Mouse (Mus musculus) limb, embryonic 14.5 days (tissue): ENCODE results near the gene Pidd1. TPM values are rescaled to one million over a fixed set of nuclear protein-coding genes. Genes with fewer than 3 reads are reported as not detected.

Source experiments
- ATAC-seq: fragments of 200-750 bp; cut with Nextera tagmentation; 2 replicates; pipeline ENCODE4 v1.8.0; 2017; ENCODE audit warnings: low read depth, moderate number of reproducible peaks, moderate TSS enrichment; ENCODE audit not compliant: low FRiP score
- DNase-seq: peaks from one replicate; pipeline ENCODE4 v3.0.0-alpha.2; 2015; ENCODE audit warnings: low spot score
- H3K27ac ChIP-seq: fragments of 300-500 bp; sonication (generic); replicated peaks from 2 replicates; pipeline ENCODE4 v1.5.1; 2014; ENCODE audit warnings: low read depth, mild to moderate bottlenecking, low read length, moderate library complexity, mixed read lengths
- H3K27me3 ChIP-seq: fragments of 300-500 bp; sonication (generic); 2 replicates; pipeline ENCODE4 v1.6.1; 2014; ENCODE audit warnings: low read length, mixed read lengths; ENCODE audit not compliant: control insufficient read depth, insufficient read depth
- H3K36me3 ChIP-seq: fragments of 300-500 bp; sonication (generic); 2 replicates; pipeline ENCODE4 v1.6.1; 2014; ENCODE audit warnings: mild to moderate bottlenecking, low read length, moderate library complexity, mixed read lengths; ENCODE audit not compliant: control insufficient read depth, insufficient read depth
- H3K4me1 ChIP-seq: fragments of 300-500 bp; sonication (generic); 2 replicates; pipeline ENCODE4 v1.6.1; 2014; ENCODE audit warnings: antibody characterized with exemption, low read length, mixed read lengths; ENCODE audit not compliant: control insufficient read depth, insufficient read depth
- H3K4me2 ChIP-seq: fragments of 300-500 bp; sonication (generic); replicated peaks from 2 replicates; pipeline ENCODE4 v1.6.1; 2014; ENCODE audit warnings: low read depth, mild to moderate bottlenecking, low read length, moderate library complexity; ENCODE audit not compliant: severe bottlenecking
- H3K4me3 ChIP-seq: fragments of 300-500 bp; sonication (generic); replicated peaks from 2 replicates; pipeline ENCODE4 v1.5.1; 2014; ENCODE audit warnings: low read length
- H3K9ac ChIP-seq: fragments of 300-500 bp; sonication (generic); 2 replicates; pipeline ENCODE4 v1.6.1; 2014; ENCODE audit warnings: mild to moderate bottlenecking, low read depth, low read length, moderate library complexity; ENCODE audit not compliant: severe bottlenecking
- H3K9me3 ChIP-seq: fragments of 300-500 bp; sonication (generic); 2 replicates; pipeline ENCODE4 v1.6.1; 2016; ENCODE audit warnings: low read length; ENCODE audit not compliant: control insufficient read depth
- POLR2A ChIP-seq: fragments of 200-500 bp; IDR thresholded peaks from 2 replicates; pipeline ENCODE4 v1.8.0; 2012; ENCODE audit warnings: inconsistent platforms, mild to moderate bottlenecking, moderate library complexity, borderline replicate concordance; ENCODE audit not compliant: insufficient read depth, insufficient read length; ENCODE audit errors: extremely low read depth
- WGBS: fragments of 180-500 bp; shearing (Covaris S2); extraction: QIAGEN DNeasy Blood & Tissue Kit; methylation state at CpG from one replicate; pipeline ENCODE4 v1.1.7; 2014; 5-methylcytosine and 5-hydroxymethylcytosine counted together
- polyA plus RNA-seq, 2 experiments: library from polyadenylated mRNA; depleted of rRNA in 1 of 2; stranded (reverse) in 1 of 2; unstranded in 1 of 2; fragments of >200 nt; fragmentation: Nextera tagmentation in 1 of 2; extraction: Ambion mirVana in 1 of 2; gene quantifications; 2 replicates each; pipeline versions ENCODE4 v1.2.1 to v1.2.3; 2012 to 2014

Pidd1 gene
- polyA plus RNA-seq (2012; rRNA removed) (25.0 and 43.0 TPM in 2 replicates), polyA plus RNA-seq (2014; fragmentation: Nextera tagmentation; extraction: Ambion mirVana) (6.9 and 8.2 TPM in 2 replicates)

DNA sequence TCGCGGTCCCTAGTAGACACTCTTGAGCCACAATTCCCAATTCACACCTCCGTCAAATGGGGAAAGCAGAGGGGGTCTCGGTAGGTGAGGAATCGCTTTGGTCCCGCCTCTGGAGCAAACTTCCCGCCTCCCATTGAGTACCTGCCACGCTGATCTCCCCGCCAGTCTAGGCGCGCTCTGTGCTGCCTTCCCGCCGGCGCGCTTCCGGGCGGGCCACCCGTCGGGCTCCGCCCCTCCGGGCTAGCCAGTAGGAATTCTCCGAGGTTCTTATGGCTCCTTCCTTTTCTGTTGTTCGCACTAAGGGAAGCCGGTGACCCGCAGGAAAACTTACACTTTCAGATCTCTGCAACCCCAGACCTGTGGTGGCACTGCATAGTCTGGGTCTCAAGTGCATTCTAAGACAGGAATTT is at the start of gene Pidd1:
Gene Pidd1 (minus strand): TSS at position 198 of the 410 bp plus-strand sequence.
- Histone ChIP-seq H3K36me3 (peaks cover 29% of the 10 kb centered on the region), H3K27me3 (no peaks in the 10 kb centered on the region), H3K4me3 (peak within 1 kb of the TSS; percentile 45), H3K4me2 (peak within 1 kb of the TSS; percentile 81), H3K9ac (peak within 1 kb of the TSS; percentile 57), H3K27ac (0 out of 2 replicates have a peak within 1 kb of the TSS, but pooled peaks have one; percentile 48), H3K9me3 (no peaks in the 10 kb centered on the region), H3K4me1 (peaks cover 27% of the 10 kb centered on the region)
- WGBS = 0% methylated on average over 25 of the region's 25 CpGs
- DNase-seq = peak; percentile 84
- peak; percentile 46; the same call in 1 of the 2 replicates for TF ChIP-seq POLR2A
- ATAC-seq = peak; percentile 51; the same call in 1 of the 2 replicates

DNA sequence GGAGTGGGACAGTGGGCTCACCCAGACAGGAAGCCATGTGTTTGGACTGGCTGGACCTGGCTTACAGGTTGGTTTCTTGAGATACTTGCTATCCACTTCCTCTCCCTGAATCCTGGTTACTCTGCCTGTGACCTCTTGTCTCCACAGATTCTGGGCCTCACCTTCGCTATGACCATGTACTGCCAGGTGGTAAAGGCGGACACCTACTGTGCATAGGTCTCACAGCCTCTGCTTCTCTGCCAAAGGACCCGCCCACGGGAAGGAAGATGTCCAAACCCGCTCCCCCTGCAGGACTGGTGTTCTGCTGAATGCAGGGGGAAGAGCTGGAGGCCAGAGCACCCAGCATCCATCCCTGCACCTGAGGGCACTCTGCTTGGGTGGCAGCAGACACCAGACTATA is 48.9 kb upstream of the Pidd1 start:
- no peak for ATAC-seq
- no peak overlapping the region for H3K4me2 ChIP-seq
- H3K27me3 ChIP-seq = no peaks in the 10 kb centered on the region
- no peaks in the 10 kb centered on the region for H3K4me1 ChIP-seq
- no peak overlapping the region for H3K27ac ChIP-seq
- no peaks in the 10 kb centered on the region for H3K9me3 ChIP-seq
- no peak overlapping the region for H3K4me3 ChIP-seq
- no peak overlapping the region for H3K9ac ChIP-seq
- 86% methylated on average over 5 of the region's 5 CpGs for WGBS
- TF ChIP-seq POLR2A = no peak
- peaks cover 28% of the 10 kb centered on the region for H3K36me3 ChIP-seq
- no peak for DNase-seq

GRCm38 (mm10) chr7:141491151-141491550 is 47.3 kb upstream of the Pidd1 start:
- peaks cover 28% of the 10 kb centered on the region for H3K36me3 ChIP-seq
- ATAC-seq = no peak

GRCm38 (mm10) chr7:141487141-141487540 is 43.3 kb upstream of the Pidd1 start:
- no peak for DNase-seq
- WGBS = 71% methylated on average over 7 of the region's 7 CpGs
- no peak overlapping the region for H3K9ac ChIP-seq

More at GRCm38 (mm10) chr7:141491151-141491550, 47.3 kb upstream of the Pidd1 start:
- no peak overlapping the region for H3K4me2 ChIP-seq
- WGBS = 66% methylated on average over 2 of the region's 2 CpGs
- H3K4me1 ChIP-seq = no peaks in the 10 kb centered on the region
- no peaks in the 10 kb centered on the region for H3K27me3 ChIP-seq
- H3K9ac ChIP-seq = no peak overlapping the region
- DNase-seq = no peak
- no peaks in the 10 kb centered on the region for H3K9me3 ChIP-seq
- H3K4me3 ChIP-seq = no peak overlapping the region
- no peak overlapping the region for H3K27ac ChIP-seq
- no peak for TF ChIP-seq POLR2A

DNA sequence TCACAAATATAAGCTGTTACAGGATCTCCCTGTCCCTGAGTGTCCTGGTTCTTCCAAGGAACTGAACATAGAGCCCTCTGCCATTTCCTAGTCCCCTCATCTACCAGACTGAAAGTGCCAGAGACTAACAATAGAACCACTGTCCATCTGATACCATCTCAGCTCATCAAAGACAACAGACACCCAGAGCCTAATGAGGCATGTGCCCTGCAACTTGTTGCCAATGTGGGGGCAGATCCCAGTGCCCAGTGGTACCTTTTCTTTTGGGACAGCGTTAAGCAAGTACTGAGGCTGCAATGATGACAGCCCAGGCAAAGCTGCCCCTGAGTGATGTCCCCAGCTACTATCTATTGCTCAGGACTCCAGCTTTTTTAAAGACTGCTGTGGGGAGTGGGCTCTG is 42.4 kb upstream of the Pidd1 start:
- Histone ChIP-seq H3K4me3 (no peak overlapping the region), H3K27me3 (peaks cover 7% of the 10 kb centered on the region; the same call in 1 of the 2 replicates), H3K9me3 (no peaks in the 10 kb centered on the region), H3K4me1 (peaks cover 15% of the 10 kb centered on the region), H3K27ac (no peak overlapping the region), H3K9ac (no peak overlapping the region), H3K4me2 (no peak overlapping the region), H3K36me3 (peaks cover 4% of the 10 kb centered on the region)
- 78% methylated on average over 1 of the region's 1 CpGs for WGBS
- no peak for TF ChIP-seq POLR2A
- no peak for DNase-seq
- no peak for ATAC-seq

More at GRCm38 (mm10) chr7:141487141-141487540, 43.3 kb upstream of the Pidd1 start:
- Histone ChIP-seq H3K4me1 (peaks cover 7% of the 10 kb centered on the region), H3K36me3 (peaks cover 13% of the 10 kb centered on the region), H3K4me3 (no peak overlapping the region), H3K27me3 (peaks cover 7% of the 10 kb centered on the region; the same call in 1 of the 2 replicates), H3K27ac (no peak overlapping the region), H3K4me2 (no peak overlapping the region), H3K9me3 (no peaks in the 10 kb centered on the region)
- TF ChIP-seq POLR2A = no peak
- no peak for ATAC-seq
